Mouse (Mus musculus) bone marrow macrophage, adult 2 months (primary cell): ENCODE measurements around the gene Mark2.
A peak's percentile ranks its signal among the peaks of the same experiment; 100 is the strongest.

ENCODE experiments used
- CTCF ChIP-seq: IDR thresholded peaks from 2 replicates; pipeline ENCODE4 v1.5.1; 2012; ENCODE audit warnings: low read depth, mild to moderate bottlenecking, low read length, moderate library complexity
- POLR2A ChIP-seq: IDR thresholded peaks from 2 replicates; pipeline ENCODE4 v1.6.1; 2012; ENCODE audit warnings: mild to moderate bottlenecking, low read depth, low read length, borderline replicate concordance

DNA sequence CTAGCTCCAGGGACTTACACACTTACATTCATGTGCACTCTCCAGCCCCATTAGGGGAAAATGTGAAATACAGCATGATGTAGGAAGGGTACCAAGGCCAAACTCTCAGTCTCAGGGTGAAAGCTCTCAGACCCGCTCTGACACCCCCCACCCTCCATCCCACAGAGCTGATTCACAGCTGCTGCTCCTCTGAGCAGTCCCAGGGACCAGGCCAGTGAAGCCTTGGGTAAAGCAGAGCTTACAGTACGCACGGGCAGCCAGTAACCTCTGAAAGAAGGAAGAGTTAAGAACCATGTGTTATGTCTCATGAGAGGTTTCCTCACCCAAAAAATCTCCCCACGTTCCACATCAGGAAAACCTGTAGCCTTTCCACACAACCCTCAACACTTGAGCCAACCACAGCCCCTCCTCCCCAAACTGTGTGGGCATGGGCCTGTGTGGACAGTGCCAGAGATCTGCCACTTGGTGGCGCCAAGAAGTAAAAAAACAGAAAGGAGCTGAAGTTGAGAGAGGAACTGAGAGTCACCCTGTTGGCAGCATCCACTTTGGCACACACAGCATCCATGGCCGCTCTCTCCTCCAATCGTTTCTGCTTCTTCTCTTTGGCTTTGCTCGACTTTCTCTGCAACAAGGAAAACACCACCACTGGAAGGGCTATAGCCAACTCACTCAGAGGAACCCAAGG lies 107.0 kb downstream of the Mark2 start:
- peak; percentile 65 for TF ChIP-seq CTCF
- TF ChIP-seq POLR2A = no peak
